Mouse (Mus musculus): ENCODE data around the gene Tifab. TPM values are rescaled to one million over a fixed set of nuclear protein-coding genes. Genes with fewer than 3 reads are reported as not detected.

The Tifab gene
- polyA plus RNA-seq, 1 experiment = 1.9 TPM

DNA sequence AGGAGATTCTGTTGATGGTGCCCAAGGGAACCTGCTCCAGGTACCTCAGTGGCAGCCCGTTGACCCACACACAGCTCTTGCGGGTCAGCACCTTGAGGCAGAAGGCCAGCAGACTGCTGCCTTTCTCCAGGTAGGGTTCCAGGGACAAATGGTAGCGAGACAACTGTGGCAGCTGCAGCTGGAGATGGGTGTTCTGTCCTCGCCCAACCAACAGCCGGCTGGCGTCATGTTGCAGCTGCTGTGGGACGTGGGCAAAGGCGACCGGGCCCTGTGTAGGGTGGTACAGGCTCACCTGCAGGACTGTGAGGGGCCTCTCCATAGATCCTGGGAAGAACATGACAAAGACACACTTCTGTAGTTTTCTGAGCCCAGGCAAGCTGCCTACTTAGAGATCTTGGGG lies 2.4 kb downstream of the Tifab start:
- no peak for DNase-seq (ENCODE audit: low spot score)

DNA sequence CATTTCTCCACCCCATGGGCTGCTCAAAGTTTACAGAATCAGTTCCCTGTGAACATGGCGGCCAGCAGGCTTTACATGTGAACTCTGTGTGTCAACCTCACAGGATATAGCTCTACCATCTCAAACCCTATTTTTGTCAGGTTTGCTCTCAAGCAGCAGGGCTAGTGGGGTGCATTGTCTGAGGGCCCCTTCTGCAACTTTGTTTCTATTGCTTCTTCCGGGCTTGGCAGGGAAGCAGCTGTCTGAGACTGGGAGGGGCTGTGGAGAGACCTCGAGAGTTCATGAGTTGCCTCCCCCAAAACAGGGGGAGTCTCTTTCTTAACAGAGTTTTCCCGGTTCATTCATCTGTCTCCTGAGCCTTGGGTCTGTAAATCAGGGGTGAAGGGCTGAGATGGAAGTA lies 2.8 kb downstream of the Tifab start:
- no peak for DNase-seq (ENCODE audit: low spot score)

DNA sequence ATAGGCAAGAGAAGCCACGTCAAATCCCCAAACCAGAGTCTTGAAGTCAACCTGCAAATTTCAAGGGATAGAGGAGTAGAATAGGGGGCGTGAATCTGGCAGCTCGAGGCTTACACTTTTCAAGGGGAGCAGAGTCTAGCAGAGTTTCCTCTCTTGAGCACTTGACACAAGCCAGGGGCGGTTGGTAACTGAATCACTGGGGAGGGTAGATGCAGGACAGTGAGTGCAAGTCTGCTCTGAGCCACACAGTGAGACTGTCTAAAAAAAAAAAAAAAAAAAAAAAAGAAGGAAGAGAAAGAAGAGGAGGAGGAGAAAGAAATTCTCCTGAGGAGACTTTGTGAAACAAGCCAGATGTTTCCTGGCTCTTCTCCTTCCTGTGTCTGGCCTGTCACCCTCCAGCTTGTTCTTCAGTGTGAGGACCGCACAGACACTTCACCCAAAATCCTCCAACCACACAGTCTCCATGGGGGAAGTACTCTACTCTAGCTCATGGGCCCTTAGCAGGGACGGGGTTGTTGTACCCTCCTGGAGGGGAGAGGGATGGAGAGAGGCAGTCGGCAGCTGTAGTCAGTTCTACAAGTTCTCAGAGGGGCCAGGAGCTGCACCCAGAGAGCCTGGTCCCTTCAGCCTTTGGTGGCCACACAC lies 5.7 kb downstream of the Tifab start:
- no peak for DNase-seq (ENCODE audit: low spot score)

DNA sequence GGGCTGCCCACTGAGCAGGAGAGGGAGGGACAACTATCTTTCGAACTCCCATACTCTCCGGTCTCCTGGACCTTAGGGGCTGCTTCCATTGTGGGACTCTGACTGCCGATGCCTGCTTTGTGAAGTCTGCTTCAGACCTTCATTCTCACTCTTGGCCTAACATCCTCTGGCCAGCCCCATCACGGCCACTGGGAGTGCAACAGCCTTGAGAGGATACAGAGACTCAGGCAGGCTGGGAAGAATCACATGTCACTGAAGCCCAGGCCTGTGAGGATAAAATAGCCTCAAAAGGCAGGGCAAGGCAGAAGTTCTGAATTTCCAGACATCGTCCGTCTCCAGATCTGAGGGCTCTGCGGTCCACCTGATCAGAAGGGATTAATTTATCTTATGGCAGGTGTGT lies 6.6 kb downstream of the Tifab start:
- DNase-seq (ENCODE audit: low spot score) = no peak

DNA sequence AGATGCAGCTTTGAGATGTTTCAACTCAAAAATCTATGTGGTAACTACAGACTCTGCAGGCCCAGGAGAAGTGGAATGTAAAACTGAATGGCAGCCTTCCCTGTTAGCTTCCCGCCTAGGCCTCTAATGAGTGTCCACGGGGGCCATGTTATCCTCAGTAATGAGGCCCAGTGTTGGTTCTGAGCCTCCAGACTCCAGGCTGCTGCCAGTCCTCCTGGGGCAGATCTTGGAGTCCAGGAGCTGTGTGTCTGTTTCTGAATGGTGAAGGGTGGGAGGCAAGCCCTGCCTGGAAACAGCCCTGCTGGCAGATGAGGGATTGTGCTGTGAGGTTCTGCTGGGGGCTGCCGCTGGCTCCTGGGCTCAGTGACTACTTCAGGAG lies 10.3 kb downstream of the Tifab start:
- DNase-seq (ENCODE audit: low spot score) = no peak

DNA sequence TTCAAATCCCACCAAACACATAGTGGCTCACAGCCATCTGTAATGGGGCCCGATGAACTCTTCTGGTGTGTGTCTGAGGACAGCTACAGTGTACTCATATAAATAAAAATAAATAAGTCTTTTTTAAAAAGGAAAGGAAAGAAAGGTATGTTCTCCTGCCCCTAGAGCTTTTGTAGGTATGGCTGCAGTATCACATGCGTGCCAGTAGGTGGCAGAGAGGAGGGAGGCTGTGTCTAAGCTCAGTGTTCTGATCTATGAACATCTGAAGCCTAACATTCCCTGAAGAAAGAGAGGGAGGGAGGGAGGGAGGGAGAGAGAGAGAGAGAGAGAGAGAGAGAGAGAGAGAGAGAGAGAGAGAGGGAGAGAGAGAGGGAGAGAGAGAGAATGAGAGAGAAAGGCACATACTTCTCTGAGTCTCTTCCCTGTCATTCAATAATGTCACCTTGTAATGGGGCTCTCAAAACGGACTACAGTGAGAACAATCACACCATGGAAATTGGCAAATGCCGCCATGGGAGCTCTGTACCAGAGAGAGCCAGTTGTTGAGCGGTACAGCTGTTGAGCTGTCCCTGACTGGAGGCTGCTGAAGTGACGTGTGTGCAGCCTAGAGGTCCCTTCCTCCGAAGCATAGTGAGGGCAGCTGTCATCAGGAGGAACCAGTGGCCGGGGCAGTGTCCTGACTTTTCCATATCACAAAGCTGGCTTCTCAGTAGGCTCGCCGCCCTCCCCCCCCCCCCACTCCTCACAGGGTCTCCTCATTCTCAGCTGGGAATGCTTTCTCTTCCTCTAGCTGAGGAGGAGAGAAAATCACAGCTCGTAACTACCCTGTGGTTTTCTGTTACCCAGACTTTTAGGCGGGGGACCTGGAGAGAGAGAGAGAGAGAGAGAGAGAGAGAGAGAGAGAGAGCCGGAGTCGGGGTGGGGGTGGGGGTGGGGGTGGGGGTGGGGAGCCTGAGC lies 11.0 kb downstream of the Tifab start:
- DNase-seq (ENCODE audit: low spot score) = no peak

DNA sequence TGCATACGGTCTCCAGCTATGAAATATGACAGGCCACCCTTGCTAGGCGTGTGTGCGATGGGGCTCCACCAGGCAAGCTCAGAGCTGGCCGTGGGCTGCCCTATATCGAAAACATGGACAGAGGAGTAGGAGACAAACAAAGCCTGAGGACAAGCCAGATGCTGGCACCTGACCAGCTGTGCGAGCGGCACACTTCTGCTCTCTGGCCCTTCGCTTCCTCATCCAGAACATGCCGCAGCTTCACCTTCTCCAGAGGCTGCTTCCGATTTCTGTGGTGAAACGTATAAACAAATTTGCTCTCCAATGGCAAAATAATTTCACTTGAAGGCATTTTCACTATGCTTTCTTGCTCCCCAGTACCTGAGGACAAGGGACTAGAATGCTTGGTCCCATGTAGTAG lies 13.1 kb downstream of the Tifab start:
- DNase-seq (ENCODE audit: low spot score) = no peak

DNA sequence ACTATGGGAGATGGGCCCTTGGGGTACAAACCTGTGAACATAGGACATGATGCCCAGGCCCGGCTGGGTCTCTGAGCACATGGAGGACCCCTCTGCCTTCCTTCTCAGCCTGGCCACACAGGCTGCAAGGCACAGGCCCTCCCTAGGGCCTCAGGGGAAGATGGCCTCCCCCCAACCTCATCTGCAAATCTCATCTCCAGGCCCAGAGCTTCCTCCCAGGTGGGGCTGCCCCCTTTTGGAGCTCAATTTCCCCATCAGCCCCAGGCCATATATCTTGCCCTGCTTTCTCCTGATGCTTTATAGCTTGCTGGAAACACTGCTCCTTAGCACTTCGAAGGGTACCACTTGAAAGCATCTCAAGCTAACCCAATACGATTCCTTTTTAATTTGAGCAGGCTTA lies 14.3 kb downstream of the Tifab start:
- DNase-seq (ENCODE audit: low spot score) = no peak

DNA sequence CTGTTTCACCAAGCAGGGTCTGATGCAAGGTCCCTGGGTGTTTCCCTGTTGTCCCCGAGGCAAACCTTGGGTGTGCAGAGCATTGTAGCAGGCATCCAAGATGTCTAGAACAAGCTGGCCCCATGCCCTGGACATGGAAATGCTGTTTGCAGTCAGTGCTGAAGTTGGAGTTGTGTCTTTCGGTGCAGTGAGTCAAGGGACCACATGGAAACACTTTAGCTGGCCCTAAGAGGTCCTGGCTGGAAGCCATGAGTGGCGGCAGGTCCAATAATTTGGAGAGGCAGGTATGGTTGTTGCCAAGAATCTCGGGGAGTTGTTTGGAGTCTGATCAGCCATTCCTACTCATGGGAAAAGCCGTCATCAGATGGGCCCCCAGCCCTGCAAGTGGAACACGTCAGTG lies 14.9 kb downstream of the Tifab start:
- no peak for DNase-seq (ENCODE audit: low spot score)

DNA sequence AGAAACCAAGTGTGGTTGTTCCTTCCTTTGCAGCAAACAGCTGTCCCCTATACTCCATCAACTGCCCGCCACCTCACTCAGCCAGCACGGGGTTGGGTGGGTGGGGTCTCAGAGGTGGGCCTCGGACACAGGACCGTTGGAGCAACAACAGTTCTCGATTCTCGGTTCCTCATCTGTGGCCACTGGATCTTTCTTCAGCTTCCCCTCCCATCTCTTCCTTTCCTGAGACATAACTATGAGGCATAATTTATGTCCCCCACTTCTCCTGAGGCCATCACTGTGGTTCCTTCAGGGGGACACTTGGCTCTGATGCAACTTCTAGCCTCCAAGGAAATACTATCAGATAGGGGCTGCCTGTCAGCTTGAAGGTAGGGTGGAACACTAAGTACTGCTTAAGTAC lies 15.8 kb downstream of the Tifab start:
- no peak for DNase-seq (ENCODE audit: low spot score)

DNA sequence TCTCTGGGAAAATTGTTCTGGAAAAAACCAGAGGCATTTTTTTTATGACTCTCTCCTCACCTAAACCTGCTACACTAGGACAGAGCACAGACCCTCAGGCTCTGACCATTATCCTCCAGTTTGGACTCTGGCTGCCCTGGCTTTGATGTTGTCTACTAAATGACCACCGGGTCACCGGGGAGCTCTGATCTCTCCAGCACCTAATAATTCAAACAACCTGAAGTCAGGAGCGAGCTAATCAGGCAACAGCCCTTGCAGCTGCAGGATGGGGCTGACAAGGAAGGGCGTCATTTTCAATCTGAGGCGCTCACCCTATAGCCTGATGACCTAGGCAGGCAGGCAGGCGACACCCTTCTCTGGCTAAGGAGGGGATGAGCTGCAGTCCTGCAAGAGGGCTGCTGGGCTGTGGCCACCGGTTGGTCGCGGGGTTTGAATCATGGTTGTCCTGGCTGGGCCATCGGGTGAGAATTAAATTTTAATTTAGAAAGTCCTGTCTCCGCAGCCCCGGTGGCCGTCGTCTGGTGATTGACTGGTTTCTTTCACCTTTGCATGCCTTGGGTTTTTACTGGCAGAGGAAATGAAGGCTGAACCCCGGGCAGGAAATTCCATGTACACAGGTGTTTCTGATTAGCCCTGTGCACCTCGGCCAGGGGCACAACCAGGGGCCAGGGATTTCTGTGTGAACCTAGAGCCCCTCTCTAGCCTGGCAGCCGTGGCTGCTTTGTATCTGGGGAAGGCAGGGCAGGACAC lies 18.9 kb downstream of the Tifab start:
- DNase-seq (ENCODE audit: low spot score) = no peak

DNA sequence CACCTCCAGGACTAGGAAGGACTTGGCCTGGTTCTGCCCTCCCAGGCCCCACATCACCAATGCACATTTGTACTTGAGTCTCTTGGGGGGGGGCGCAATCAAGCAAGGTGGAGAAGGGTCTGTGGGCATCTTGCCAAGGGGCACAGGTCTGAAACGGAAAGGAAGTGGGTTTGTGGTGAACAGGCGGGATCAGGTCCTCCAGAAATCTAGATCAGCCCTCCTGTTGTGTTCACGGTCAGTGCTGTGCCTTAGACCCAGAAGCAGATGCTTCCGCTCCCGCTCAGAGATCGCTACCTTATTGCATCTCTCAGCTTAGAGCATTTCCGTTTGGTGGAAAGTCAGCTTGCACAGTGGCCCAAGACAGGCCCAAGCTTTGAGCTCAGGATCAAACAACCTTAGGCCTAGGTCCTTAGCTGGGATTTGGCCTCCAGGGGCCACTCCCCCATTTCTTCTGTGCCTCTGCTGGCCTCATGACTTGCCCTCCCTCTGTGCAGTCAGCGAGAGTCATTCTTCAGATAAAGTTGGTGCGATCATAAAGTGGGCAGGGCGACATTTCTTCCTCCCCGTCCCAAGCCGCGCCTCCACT lies 19.6 kb downstream of the Tifab start:
- no peak for DNase-seq (ENCODE audit: low spot score)

DNA sequence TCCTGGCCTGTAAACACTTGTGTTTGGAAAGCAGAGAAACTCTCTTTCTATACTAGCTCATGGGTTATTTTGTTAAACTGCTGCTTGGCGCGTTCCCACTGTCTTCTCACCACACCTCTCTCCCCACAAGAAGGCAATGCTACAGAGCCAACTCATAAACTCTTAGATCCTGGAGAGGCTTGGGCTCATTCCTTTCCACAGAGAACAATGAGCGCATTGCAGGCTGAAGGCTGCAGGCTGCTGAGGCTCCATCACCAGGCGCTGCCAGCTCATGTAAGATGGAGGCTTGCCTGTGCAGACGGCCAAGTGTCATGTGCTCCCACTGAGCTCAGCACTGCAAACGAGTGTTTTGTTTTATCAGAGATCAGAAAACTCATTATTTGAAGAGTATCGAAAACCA lies 23.0 kb downstream of the Tifab start:
- no peak for DNase-seq (ENCODE audit: low spot score)

DNA sequence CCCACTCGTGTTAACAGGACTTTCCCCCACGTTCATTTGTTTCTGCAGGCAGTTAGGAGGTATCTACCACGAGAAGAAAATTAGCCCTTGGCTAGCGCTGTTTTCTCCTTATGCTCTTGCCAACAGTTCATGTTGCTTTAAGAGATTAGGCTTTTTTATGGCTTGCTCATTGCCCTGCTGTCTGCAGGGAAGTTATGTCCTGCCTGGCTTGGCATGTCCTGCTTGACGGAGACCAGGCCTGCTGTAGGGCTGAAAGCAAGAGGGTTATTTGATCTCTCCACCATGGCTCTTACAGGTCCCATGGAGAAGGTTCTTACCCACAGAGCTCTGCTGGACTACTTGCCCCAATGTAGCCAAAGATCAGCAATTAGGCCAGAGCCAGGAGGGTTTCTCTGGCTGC lies 23.6 kb downstream of the Tifab start:
- DNase-seq (ENCODE audit: low spot score) = no peak

DNA sequence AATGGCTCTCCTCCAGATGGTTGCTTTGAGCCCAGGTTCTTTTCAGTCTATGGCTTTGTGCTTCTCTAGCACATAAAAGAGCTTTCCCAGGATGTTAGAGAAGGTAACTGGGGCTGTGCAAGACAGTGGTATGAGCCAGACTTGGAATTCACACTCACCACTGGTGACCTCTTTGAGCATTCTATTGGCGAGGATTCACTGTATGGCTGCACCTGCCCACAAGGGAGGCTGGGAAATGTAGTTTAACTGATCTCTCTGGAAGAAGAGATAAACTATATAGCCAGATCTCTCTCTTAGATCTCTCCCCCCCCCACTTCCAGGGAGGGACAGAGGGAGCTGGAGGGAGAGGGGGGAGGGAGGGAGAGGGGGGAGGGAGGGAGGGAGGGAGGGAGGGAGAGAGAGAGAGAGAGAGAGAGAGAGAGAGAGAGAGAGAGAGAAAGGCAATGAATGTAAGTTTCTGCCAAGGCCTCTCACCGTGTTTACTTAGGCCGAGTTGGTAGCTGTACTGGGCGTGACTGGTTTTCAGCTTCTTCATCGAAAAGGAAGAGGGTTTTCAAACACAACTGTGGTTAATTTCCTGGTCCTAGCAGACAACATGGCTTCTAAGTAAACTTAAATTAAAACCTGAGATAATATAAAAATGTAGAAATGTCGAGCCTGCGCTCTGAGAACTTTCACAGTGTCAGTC lies 25.8 kb downstream of the Tifab start:
- DNase-seq (ENCODE audit: low spot score) = no peak

DNA sequence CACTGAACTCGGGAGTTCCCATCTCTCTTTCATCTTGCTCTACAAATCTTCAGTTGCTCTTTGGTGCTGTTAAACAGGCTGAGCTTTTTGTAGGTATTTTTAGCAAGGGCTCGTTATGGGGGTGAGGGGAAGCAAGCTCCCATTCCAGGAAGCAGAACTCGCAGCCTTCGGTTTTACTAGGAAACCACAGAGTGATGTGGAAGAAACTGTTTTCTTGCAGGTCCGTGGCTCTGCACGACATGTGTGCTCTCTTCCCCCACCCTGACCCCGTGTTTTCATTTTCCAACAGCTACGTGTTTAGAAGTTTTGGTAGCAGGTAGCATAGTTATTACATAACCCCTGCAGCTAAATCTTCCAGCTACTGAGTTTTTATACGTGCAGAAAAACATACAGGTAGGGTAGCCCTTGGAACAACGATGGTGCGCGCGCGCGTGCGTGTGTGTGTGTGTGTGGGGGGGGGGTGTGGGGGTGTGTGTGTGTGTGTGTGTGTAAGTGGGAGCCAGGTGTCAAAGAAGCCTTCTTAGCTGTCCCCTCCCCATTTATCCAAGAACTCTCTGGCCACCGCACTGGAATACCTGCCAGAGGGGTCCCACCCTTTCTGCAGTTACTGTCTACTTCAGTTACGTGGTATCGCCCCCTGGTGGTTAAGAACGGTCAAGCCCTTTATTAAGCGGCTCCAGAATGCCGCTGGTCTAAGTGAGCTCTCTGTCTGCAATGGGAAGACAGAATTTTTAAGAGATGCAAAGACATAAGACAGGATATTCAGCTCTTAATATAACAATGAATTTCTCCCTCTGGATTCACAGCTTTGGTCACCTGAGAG lies 27.1 kb downstream of the Tifab start:
- DNase-seq (ENCODE audit: low spot score) = no peak

DNA sequence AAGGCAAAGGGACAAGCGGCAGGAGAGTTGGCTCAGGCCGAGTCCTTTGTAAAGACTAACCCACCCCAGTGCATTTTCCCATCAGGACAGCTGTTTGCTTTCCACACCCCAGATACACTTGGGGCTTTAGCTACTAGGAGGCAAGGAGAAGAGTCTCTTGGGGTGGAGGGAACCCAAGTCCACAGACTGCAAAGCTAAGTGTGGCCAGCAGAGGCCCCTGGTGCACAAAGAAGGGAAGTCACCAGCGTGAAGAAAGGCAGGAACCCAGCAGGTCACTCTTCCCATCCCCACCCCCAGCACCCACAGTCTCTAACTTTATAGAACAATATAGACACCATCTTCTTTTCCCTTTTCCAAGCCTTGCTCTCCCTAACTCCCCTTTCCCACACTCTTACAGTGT lies 33.2 kb downstream of the Tifab start:
- no peak for DNase-seq (ENCODE audit: low spot score)

DNA sequence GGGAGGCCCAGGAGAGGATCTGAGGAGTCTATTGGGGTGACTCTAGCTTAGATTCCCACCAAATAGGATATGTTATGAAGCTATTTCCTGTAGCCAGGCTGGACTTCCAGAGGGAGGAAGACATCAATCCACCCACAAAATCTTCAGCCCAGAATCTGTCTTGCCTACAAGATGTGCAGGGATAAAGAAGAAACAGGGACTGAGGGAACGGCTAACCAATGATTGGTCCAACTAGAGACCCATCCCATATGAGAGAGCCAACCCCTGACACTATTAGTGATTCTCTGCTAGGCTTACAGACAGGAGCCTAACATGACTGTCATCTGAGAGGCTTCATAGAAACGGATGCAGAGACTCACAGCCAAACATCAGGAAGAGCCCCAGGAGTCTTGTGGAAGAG lies 34.7 kb downstream of the Tifab start:
- DNase-seq (ENCODE audit: low spot score) = no peak

DNA sequence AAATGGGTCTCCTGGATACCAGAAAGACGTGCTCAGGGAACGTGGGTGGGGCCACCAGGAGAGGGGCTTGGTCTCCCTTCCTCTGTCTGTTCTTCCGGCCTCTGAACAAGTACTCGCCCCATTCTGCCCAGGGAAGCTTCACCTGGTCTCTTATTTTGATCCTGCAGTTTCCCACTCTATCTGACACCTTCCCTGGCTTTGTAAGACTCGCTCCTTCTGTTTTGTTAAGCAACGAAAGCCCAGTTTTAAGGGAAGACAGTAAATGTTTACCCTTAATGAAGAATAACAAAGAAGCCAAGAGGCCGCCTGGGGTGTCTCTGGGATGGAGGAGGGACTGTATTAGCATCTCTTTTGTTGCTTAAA lies 35.6 kb downstream of the Tifab start:
- DNase-seq (ENCODE audit: low spot score) = no peak

DNA sequence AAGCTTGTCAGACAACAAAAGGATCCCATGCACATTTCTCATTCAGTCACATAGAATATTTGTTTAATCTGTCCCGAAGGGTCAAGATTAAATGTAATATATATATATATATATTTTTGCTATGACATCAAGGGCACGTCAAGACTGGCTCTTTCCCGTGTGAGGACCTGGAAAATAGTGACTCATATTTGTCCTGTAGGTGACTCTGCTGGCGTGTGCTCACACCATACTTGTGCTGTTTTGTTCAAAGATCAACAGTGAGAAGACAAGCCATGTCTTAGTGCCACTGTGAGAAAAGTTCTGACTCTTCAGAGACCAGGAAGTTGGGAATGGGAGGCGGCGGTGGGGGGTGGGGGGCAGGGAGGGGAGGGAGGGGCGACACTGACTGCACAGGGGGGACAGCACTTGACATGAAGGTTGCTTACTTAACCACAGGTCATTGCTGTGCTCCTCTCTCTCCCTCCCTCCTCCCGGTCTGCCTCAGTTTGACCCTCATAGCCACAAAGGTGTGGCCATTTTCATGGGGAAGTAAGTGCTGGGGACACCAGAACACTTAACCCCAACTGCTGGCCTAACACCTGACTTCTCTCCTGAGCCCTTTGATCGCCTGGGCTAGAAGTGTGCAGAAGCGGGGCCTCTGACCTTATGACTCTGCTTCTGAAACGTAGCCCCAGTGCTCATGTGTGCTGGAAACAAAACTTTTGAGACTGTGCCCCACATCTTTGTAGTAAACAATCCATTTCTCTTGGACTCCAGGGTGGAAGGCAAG lies 36.1 kb downstream of the Tifab start:
- no peak for DNase-seq (ENCODE audit: low spot score)

Measured in urinary bladder, adult 2 months (tissue).